Mouse (Mus musculus): ENCODE measurements around the gene Tipin.
A peak's percentile ranks its signal among the peaks of the same experiment; 100 is the strongest.

DNA sequence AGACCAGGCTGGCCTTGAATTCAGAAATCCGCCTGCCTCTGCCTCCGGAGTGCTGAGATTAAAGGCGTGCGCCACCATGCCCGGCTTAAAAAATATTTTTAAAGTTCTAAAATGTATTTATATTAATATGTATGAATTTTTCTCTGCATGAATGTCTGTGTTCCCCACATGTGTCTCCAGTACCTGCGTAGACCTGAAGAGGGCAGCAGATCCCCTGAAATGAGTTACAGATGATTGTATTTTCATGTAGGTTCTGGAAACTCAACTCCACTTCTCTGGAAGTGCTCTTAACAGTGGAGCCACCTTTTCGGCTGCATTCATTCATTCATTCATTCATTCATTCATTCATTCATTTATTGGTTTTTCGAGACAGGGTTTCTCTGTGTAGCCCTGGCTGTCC, 3.7 kb upstream of the Tipin start:
- TF ChIP-seq EP300 (IDR thresholded peaks at IDR 0.05): no peak
- peak; percentile 79 for TF ChIP-seq CTCF (IDR thresholded peaks at IDR 0.05)
